Mouse (Mus musculus) cerebellum, adult 2 months (tissue): Measurements from ENCODE around the gene Cdc25a.

Experiments used
- CTCF ChIP-seq: fragments of 200-500 bp; IDR thresholded peaks from 2 replicates; pipeline ENCODE4 v1.5.1; 2011; ENCODE audit warnings: low read depth, mild to moderate bottlenecking, control low read depth, low read length, moderate library complexity, borderline replicate concordance; ENCODE audit not compliant: insufficient read depth
- POLR2A ChIP-seq: fragments of 200-500 bp; IDR thresholded peaks from 2 replicates; pipeline ENCODE4 v1.6.1; 2011; ENCODE audit warnings: low read length, control low read depth, borderline replicate concordance; ENCODE audit not compliant: insufficient read depth

DNA sequence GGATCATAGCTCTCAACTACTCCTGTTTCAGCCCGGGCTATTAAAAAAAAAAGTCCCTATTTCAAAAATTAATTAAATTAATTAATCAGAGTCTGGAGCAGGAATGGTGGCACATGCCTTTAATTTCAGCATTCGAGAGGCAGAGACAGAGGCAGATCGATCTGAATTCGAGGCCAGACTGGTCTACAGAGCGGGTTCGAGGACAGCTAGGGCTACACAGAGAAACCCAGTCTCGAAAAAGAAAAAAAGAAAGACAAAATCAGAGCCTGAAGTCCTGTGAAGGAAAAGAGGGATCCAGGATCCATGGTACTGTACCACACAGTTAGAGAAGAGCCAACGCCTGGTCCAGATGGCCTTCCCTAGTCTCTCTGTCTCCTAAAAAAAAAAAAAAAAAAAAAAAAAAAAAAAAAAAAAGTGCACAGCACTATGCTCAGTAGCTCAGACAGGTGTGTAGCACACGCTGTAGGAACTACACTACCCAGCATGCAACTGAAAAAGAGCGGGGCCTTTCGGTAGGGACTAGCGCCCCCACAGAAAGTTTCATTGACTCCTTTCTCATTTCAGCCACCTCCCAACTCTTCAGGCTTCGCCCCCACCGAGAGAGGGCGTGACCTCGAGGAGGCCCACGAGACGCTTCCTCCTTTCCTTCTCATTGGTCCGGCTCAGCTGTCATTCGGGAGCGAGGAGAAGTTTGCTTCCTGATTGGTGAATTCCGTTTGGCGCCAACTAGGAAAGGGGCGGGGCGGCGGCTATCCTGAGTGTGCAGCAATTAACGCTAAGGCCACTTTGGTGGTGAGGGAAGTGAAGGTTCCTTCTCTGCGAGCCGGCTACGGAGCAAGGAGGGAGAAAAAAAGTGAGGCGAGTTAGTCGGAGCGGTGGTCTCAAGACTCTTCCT, at the start of gene Cdc25a:
- TF ChIP-seq POLR2A (no peak), CTCF (no peak; the same call in 1 of the 2 replicates)
